Mouse (Mus musculus) adrenal gland, postnatal 4 days (tissue): Measurements from ENCODE around the gene Sorl1. TPM values are rescaled to one million over a fixed set of nuclear protein-coding genes. Genes with fewer than 3 reads are reported as not detected.
A peak's percentile ranks its signal among the peaks of the same experiment; 100 is the strongest.

ENCODE experiments used
- DNase-seq, 2 experiments: peaks; one replicate each; pipeline ENCODE4 v3.0.0; 2021 to 2022; ENCODE audit warnings: low spot score in 2 of 2, mixed read lengths in 2 of 2
- total RNA-seq, 2 experiments: library from RNA; stranded (reverse); gene quantifications; 2 replicates each; pipeline ENCODE4 v1.2.3; 2021

Sorl1 gene
- total RNA-seq, 2 experiments from 2014 or later: 18.3 to 22.9 TPM

- DNase-seq: no peak
These were observed 155.2 kb downstream of the Sorl1 start for GRCm38 (mm10) chr9:41968673-41969460.

GRCm38 (mm10) chr9:41961274-41961673, 162.8 kb downstream of the Sorl1 start:
- no peak for DNase-seq

DNA sequence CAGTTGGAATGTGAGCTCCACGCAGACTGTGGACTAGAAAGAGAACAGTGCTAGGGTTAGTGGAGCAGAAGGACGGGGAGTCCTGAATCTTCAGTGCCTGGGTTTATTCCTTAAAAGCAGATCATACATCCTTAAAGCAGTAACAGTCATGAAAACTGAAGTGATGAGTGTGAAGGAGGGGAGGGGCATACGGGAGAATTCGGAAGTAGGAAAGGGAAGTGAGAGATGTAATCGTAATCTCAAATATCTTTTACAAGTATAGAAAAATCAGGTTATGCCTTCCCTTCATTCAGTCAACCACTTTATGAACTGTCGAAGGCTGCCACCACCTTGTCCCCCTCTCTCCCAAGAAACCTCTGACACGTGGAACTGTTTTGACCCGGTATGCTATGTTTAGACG, 165.8 kb downstream of the Sorl1 start:
- DNase-seq: no peak

DNA sequence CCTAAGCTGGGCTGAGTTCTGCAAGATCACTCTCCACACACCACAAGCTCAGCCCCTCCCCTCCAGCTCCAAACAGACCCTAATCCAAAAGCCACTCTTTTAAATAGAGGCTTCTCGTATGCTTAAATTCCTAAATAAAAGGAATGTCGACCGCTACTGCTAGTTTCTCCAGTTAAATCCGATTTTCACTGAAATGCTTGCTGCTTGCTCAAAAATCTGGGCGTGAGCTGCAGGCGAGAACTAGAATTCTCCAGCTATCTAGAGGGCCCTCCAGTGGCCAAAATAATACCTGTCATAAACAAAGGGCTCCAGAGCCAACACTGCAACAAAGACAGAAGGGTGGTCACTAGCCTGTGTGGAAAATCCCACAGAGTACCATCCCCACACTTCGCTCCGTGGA, 170.6 kb downstream of the Sorl1 start:
- peak in 1 of 2 experiments; percentile 22 for DNase-seq

DNA sequence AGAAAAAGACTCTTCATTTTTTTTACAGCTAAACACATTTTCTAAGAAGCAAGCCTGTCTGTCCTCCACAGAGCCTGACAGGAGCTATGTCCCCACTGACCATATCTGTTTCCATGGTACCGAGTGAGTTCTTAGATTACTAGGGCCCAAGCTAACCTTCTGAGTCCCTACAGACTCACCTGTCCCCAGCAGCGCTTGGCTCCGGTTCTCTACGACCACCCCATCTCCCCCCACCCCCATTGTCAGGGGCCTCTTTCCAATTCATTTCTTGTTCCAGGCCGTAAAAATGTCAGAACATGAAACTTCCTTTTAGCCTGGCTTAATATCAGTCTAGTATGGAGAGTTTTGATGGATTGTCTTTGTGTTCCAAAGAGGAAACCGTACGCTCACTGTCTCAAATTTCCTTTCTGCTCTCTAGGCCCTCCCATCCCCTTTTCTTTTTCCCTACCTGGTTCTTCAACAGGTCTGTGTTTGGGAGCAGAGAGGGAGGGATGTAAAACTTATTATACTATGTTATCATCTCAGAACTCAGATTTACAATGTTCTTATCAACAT, 171.4 kb downstream of the Sorl1 start:
- DNase-seq: no peak

GRCm38 (mm10) chr9:41951472-41952129, 172.5 kb downstream of the Sorl1 start:
- no peak for DNase-seq

DNA sequence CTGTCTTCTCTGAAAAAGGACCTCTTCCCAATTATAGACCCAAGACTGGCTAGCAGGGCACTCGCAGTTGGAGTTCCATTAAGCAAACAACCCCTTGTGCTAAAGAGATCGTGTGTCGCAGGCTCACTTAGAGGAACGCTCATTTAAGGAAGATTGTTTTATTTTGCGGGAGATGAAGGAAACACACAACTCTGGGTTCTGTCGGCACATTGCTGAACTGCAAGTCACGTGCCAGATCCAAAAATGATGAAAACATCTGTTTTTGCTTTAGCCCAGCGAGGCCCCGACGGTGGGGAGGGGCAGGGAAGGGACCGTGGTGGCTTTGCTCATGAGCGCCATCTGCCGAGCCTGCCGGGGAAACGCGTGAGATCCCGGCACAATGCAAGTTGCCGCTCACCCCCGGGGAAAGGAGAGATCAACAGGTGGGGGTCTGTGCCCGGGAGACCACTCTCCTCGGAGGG, 173.1 kb downstream of the Sorl1 start:
- DNase-seq: peak; percentile 65 to 79

- peak; percentile 76 for DNase-seq
These were observed 173.7 kb downstream of the Sorl1 start for GRCm38 (mm10) chr9:41950109-41950990.

DNA sequence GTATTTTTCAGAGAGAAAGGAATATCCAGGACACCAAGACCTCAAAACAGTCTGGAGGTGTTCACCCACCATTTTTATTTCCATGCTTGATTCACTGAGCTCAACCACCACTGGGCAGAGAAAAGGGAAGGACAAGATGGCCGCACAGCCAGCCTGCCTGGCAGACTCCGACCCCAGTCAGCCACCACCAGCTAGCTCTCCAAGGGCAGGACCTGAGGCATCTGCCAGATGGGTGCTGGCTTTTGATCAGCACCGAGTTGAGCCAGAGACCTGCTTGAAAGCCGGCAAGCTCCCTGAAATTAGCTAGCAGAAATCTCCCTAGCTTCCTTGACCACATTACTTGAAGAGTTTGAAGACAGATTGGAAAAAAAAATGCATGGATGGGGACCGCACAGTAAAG, 174.6 kb downstream of the Sorl1 start:
- DNase-seq: no peak

DNA sequence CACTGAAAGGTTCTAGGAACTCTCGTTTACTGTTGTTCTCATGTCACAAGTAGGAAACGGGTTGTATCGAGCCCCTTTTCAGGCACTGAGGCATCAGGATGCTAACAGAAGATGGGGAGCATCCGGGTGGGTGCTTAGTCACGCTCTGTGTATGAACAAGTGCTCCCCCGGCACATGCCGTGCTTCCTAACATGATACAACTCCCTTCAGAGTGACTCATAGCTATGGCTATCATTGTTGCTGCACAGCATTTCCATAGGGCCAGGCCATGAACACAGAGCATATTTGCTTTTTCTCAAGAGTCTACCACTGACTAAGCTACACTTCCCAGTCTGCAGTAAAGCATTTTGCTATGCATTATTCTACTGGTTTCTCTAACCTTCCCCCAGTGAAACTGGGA, 179.1 kb downstream of the Sorl1 start:
- DNase-seq: no peak

DNA sequence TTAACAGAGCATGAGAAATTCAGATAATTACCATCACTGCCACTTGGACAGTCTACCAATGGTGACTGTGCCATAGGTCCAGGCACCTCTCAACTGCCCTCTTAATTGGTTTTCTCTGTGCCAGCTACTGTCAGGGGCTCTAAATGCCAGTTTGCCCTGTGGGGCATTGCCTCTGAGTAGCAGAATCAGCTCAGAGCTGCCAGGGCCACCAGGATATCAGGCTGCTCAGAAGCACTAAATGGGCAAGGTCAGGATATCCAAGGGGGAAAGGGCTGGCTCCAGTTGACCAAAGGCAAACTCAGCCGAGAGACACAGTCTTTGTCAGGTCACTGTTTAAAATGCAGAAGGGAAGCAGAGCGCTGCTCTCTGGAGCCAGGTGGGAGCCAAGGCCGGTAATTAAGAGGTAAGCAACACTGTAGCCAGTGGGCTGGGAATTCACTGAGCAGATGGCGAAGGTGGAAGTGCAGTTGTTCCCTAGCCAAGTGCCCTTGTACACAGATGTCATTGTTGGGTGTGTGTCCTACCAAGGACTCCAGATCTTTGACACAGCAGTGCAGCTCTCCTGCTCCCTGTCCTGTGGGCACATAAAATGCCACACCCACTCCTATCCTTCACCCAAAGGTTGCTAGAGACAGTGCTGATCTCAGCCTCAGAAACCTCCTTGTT, 181.0 kb downstream of the Sorl1 start:
- DNase-seq: no peak

DNA sequence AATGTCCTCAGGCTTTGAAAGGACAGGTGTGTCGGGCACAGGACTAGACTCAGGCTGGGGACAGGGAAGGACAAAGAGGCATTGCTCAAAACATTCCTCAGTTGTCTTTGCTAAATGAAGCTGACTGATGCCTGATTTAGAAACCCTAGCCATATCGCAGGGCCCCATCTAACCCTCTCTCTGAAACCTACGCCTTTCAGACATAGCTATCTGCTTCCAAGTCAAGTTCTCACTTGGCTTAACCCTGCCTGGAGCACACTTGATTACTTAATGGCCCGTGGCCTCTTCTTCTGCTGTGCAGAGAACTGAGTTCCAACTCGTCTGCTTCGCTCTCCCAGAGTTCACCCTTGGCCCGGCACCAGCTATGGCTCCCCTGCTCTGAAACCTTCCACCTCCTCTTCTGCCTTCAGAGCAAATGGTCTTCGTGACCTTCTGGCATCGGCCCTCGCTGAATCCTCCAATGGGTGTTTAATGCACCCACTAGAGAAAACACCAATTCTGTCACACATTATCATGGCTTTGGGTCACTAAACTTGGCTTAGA, 183.7 kb downstream of the Sorl1 start:
- no peak for DNase-seq

DNA sequence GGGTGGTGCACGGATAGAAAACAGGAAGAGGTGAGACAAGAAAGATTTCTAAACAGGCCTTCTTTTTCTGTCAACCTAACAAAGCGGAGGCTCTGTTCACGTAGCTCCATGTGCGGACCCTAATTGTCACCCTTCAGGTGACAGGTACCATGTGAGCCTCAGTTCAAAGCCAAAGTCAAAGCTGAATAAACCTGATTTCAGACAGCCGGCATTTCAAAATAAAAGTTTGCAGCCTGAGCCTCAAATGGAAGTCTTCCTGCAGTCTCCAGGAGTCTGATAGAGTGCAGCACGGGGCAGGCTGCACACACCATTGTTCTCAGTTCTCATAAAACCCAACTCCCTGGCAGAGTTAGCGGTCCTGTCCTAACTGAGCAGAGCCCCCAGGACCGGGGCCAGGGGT, 185.6 kb downstream of the Sorl1 start:
- DNase-seq: no peak

GRCm38 (mm10) chr9:41937967-41938348, 186.1 kb downstream of the Sorl1 start:
- DNase-seq: no peak

DNA sequence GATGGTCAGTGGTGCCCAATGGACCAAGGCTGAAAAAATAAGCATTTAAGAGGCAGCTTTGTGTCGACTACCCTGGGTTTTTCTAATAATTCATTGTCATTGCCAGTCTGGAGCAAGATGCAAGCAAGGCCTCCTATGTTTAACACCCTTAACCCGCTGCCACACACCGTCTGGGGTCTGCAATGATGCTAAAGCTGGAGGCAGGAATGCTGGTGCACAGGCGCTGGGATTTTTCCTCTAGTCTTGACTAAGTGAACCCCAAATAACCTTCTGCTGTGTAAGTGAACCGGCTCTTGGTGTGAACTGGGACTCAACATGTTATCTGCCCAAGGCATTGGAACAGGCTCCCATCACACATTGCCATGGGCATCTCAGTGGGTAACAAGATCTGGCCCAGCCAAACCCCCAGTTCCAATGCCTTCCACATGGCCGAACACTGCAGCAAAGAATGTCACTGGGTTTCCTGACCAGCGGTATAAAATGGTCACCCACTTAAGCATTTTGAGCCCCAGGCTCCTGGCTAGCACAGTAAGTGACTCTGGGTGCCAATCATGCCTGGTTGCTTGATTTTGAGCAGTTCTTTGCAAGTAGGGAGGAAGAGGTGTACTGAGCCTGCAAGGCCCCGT, 186.6 kb downstream of the Sorl1 start:
- no peak for DNase-seq

DNA sequence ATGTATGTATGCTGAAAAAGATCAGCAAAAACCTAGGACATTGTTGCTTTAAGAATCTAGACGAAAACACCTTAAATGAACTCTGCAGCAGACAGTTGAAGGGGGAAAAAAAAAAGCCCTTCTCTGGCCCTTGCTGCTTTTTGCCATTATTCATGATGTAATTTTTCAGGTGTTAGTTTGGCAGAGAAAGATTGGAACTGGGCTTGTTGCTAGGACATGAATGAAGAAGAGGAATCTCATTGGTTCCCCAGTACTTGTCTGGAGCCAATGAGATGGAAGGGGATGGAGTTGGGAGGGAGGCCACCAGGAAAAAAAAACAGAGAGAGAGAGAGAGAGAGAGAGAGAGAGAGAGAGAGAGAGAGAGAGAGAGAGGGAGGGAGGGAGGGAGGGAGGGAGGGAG, 187.5 kb downstream of the Sorl1 start:
- no peak for DNase-seq

DNA sequence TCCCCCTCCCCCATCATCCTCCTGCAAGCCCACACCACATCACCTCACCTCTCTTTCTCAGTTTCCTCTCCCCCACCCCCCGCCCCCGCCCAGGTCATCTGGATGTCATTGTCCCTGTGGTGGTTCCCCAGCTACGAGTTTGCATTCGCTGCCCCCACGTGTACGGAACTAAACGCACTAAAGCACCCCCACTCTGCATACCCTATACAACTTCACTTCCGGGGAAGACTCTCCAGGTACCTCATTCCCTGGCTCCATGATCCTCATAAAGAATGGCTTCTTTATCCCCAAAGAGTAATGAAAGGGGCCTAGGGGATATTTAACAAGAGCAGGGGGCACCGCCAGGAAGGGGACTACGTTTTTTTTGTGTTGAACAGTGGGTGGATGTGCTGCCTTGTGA, 188.1 kb downstream of the Sorl1 start:
- DNase-seq: no peak

DNA sequence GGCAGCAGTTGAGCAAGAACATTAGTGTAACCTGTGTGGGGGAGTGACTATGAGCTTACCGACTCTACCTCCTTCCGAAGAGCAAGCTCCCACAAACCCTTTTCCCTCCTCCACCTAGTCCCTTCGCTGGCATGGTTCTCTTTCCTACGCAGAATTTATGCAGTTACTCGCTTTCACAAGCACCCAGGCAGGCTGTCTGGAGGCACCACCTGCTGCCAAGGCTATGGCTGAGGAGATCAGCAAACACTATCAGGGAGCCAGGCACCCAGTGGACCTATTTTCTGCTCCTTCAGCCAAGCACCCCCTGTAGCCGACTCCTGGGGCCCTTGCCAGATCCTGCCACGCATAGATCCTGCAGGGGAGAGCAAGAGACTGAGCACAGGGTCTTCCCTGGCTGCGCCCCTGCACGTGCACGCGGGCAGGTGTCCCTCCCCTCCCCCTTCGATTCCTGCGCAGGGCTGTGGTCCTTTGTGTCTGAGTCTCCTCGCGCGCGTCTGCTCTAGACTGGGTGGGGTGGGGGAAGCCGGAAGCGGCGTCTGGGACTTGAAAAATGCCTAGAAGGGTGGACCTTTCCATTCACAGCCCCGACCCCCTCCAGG, 188.6 kb downstream of the Sorl1 start:
- no peak for DNase-seq

DNA sequence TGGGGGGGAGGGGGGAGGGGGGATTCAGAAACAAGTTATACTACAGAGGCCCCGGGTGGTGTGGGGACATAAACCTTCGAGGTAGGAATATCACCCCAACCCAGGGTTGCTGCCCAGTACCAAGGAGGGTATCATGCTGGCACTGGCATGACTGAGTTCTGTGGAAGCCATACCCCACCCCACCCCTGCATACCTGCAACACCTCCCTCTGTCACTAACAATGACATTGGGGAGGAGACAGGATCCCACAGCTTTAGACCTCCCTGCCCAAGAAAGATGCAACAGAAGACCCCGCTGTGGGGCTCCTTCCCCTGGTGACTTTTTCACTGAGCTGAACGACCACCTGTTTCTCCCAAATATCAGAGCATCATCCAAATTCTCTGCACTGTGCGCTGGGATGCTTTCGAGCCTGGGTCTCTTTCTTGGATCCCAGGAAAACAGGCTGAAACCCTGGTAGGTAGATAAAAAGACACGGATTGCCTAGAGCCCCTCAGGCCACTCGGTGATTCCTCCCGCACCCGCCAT, 189.2 kb downstream of the Sorl1 start:
- no peak for DNase-seq
